Mouse (Mus musculus) testis, adult 10 weeks (tissue): Measurements from ENCODE around the gene Nup62. TPM values are rescaled to one million over a fixed set of nuclear protein-coding genes. Genes with fewer than 3 reads are reported as not detected.

Experiments
- polyA plus RNA-seq: library from polyadenylated mRNA; stranded (reverse); fragments of 350-450 nt; fragmentation: Illumina TruSeq; extraction: RNeasy Lipid Tissue Mini Kit (QIAGEN cat#74804); gene quantifications from one replicate; pipeline ENCODE4 v1.2.3, GENCODE M21; 2014; ENCODE audit warnings: low read depth, low replicate concordance

Nup62 gene
- polyA plus RNA-seq = 15.5 TPM

GRCm38 (mm10) chr7:44815721-44816469 lies at the start of gene Nup62, which contains the start of gene Il4i1:
Nup62 (plus strand) TSS chr7:44816088.
Il4i1 (plus strand) TSS chr7:44816387.

GRCm38 (mm10) chr7:44816470-44817021 lies 658 bp downstream of the Nup62 start, which contains the start of gene Atf5:
Atf5 (minus strand) TSS chr7:44816658.

GRCm38 (mm10) chr7:44848561-44849415 lies 32.9 kb downstream of the Nup62 start, which contains the start of the genes Akt1s1 and Tbc1d17:
Akt1s1 (plus strand) TSS chr7:44848991.
Tbc1d17 (minus strand) TSS chr7:44849079.

GRCm38 (mm10) chr7:44857042-44857552 lies 41.2 kb downstream of the Nup62 start, which contains the start of gene Pnkp:
Pnkp (plus strand) TSS chr7:44857139.

GRCm38 (mm10) chr7:44869697-44870528 lies 54.0 kb downstream of the Nup62 start, which contains the start of gene Ptov1:
Ptov1 (minus strand) TSS chr7:44869788.

Other genes starting within 250 kb of the Nup62 start
- not detected for gene Napsa, start 243.7 kb upstream of the Nup62 start, polyA plus RNA-seq
- 0.08 TPM for gene Kcnc3, start 225.4 kb upstream of the Nup62 start, polyA plus RNA-seq
- 0.07 TPM for gene Myh14, start 145.2 kb upstream of the Nup62 start, polyA plus RNA-seq
- 343 TPM for gene Izumo2, start 107.3 kb upstream of the Nup62 start, polyA plus RNA-seq
- 27.7 TPM for gene Vrk3, start 67.7 kb upstream of the Nup62 start, polyA plus RNA-seq
- gene Zfp473, start 65.0 kb upstream of the Nup62 start, polyA plus RNA-seq = 3.0 TPM
- gene Il4i1, start 299 bp downstream of the Nup62 start, polyA plus RNA-seq = 11.4 TPM
- gene Atf5, start 570 bp downstream of the Nup62 start, polyA plus RNA-seq = 3.0 TPM
- gene Akt1s1, start 32.9 kb downstream of the Nup62 start, polyA plus RNA-seq = 1.2 TPM
- 0.98 TPM for gene Tbc1d17, start 33.0 kb downstream of the Nup62 start, polyA plus RNA-seq
- 0.71 TPM for gene Pnkp, start 41.1 kb downstream of the Nup62 start, polyA plus RNA-seq
- gene Ptov1, start 53.7 kb downstream of the Nup62 start, polyA plus RNA-seq = 0.32 TPM
- gene Med25, start 76.6 kb downstream of the Nup62 start, polyA plus RNA-seq = 2.0 TPM
- gene Fuz, start 80.0 kb downstream of the Nup62 start, polyA plus RNA-seq = 9.9 TPM
- gene Ap2a1, start 113.4 kb downstream of the Nup62 start, polyA plus RNA-seq = 104 TPM
- gene Tsks, start 127.1 kb downstream of the Nup62 start, polyA plus RNA-seq = 11.2 TPM
- gene Cpt1c, start 158.8 kb downstream of the Nup62 start, polyA plus RNA-seq = 9.3 TPM
- gene Prmt1, start 170.5 kb downstream of the Nup62 start, polyA plus RNA-seq = 8.0 TPM
- 18.4 TPM for gene Irf3, start 181.6 kb downstream of the Nup62 start, polyA plus RNA-seq
- 1.5 TPM for gene Bcl2l12, start 182.6 kb downstream of the Nup62 start, polyA plus RNA-seq
- 3.3 TPM for gene Scaf1, start 200.3 kb downstream of the Nup62 start, polyA plus RNA-seq
- 1.8 TPM for gene Rras, start 201.9 kb downstream of the Nup62 start, polyA plus RNA-seq
- 0.24 TPM for gene Prr12, start 236.8 kb downstream of the Nup62 start, polyA plus RNA-seq
- 4.6 TPM for gene Nosip, start 246.3 kb downstream of the Nup62 start, polyA plus RNA-seq
- gene Prrg2, start 246.6 kb downstream of the Nup62 start, polyA plus RNA-seq = 2.7 TPM